Mouse (Mus musculus) liver, postnatal 0 days (tissue): ENCODE data around the gene Pxdn.

Source experiments
- CTCF ChIP-seq: sonication (generic); IDR thresholded peaks from 2 replicates; pipeline ENCODE4 v1.5.1; 2016; ENCODE audit warnings: antibody characterized with exemption, low read depth
- EP300 ChIP-seq: IDR thresholded peaks from 2 replicates; pipeline ENCODE4 v1.6.1; 2016; ENCODE audit warnings: antibody characterized with exemption, low read depth, mild to moderate bottlenecking

- TF ChIP-seq CTCF (no peak), EP300 (no peak)
Measured at GRCm38 (mm10) chr12:30015501-30015900, 78.1 kb downstream of the Pxdn start.
